10 mouse cellular contexts compared by ENCODE assay signal in the genomic region with DNA sequence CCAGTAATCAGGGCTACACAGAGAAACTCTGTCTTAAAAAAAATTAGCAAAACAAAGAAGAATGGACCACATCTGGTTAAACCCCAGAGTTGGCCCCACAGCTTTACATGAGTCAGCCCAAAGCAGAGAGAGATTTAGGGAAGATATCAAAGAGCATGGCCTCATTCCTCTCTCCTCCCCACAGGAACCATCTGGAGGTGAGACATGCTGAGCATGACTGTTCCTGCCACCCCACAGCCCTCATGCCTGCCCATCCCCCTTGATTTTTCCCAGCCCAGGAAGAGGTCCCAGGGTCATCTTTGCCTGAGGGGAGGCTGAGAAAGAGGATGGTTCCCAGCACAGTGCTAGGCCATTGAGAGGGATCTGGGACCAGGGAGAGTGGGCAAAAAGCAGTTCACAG. TPM values are rescaled to one million over a fixed set of nuclear protein-coding genes. Genes with fewer than 3 reads are reported as not detected.
DNase-seq lines count a peak whose midpoint lies in the region; ATAC-seq and TF ChIP-seq lines count a peak whose summit lies in the region.
"Had no signal": no experiment of that assay in that cellular context is flagged by ENCODE, and none has a peak within 500 bp of the region (broad histone marks: within the 10 kb centered on the region; RNA-seq: fewer than 3 reads in every experiment).

No protein-coding gene starts in this region.

- TF ChIP-seq CTCF in heart, postnatal 0 days (IDR thresholded peaks at IDR 0.05; ENCODE audit: low read depth) = no peak
- TF ChIP-seq CTCF in CH12.LX (conservative IDR thresholded peaks at IDR 0.05 in 1 of 2, IDR thresholded peaks at IDR 0.05 in 1 of 2; ENCODE audit: low read depth in 2 of 2, low read length in 2 of 2) = no peak
- no peak for TF ChIP-seq CTCF in MEL (IDR thresholded peaks at IDR 0.05 in 2 of 3, conservative IDR thresholded peaks at IDR 0.05 in 1 of 3; ENCODE audit: control insufficient read depth in 1 of 3, insufficient read depth in 1 of 3, low read depth in 2 of 3, low read length in 3 of 3, poor library complexity in 1 of 3, severe bottlenecking in 1 of 3)

- TF ChIP-seq EP300 in heart, postnatal 0 days (IDR thresholded peaks at IDR 0.05; ENCODE audit: low read depth) = no peak
- TF ChIP-seq EP300 in CH12.LX (IDR thresholded peaks at IDR 0.05; ENCODE audit: low read length) (no peak), MEL (IDR thresholded peaks at IDR 0.05; ENCODE audit: low read depth in 1 of 2, low read length in 2 of 2) (no peak)

- intact Hi-C loops in left cerebral cortex, postnatal 14 days (cut with DNase I) = no loop called here

- H3K36me3 ChIP-seq in heart, postnatal 0 days (replicated peaks; ENCODE audit: control insufficient read depth, insufficient read depth, low read length) = peaks cover 20% of the 10 kb centered on the region
- H3K36me3 ChIP-seq in CH12.LX (replicated peaks in 1 of 2; ENCODE audit: control insufficient read depth in 1 of 2, insufficient read depth in 1 of 2, low read length in 1 of 2) = peaks cover 11 to 32% of the 10 kb centered on the region in 2 experiments
- H3K36me3 ChIP-seq in MEL (ENCODE audit: control insufficient read depth in 1 of 2, insufficient read depth in 2 of 2, low read length in 2 of 2) = peaks cover 0 to 9% of the 10 kb centered on the region in 2 experiments; a peak in 2 of 4 replicates
- peaks cover 21% of the 10 kb centered on the region for H3K36me3 ChIP-seq in liver, embryonic 13.5 days

- no peak for TF ChIP-seq POLR2A in CH12.LX (IDR thresholded peaks at IDR 0.05; ENCODE audit: low read depth, low read length)
- no peak for TF ChIP-seq POLR2A in MEL (IDR thresholded peaks at IDR 0.05; ENCODE audit: control insufficient read depth in 1 of 2, insufficient read depth in 1 of 2, low read depth in 1 of 2, low read length in 2 of 2, poor library complexity in 1 of 2)

- H3K4me2 ChIP-seq in heart, postnatal 0 days (ENCODE audit: low read depth, low read length) = no peak overlapping the region
- peak overlapping the region; percentile 53 for H3K4me2 ChIP-seq in CH12.LX (ENCODE audit: insufficient read depth, low read depth, poor library complexity, severe bottlenecking)
- H3K4me2 ChIP-seq in liver, embryonic 13.5 days = peak overlapping the region; percentile 93

- dilution Hi-C loops in CH12.LX (cut with MboI; ENCODE audit: extremely low pct_ligation_motif_present, extremely low pct_unique_long_range_greater_than_20kb, low sequenced_read_pairs) = no loop called here

- no peaks in the 10 kb centered on the region for H3K27me3 ChIP-seq in heart, postnatal 0 days (ENCODE audit: control insufficient read depth, insufficient read depth, low read length)
- no peaks in the 10 kb centered on the region for H3K27me3 ChIP-seq in CH12.LX (replicated peaks)
- H3K27me3 ChIP-seq in MEL (ENCODE audit: control insufficient read depth in 1 of 2, insufficient read depth in 2 of 2, low read length in 2 of 2) = no peaks in the 10 kb centered on the region
- H3K27me3 ChIP-seq in liver, embryonic 13.5 days = no peaks in the 10 kb centered on the region

- H3K79me2 ChIP-seq in CH12.LX (replicated peaks; ENCODE audit: control insufficient read depth, extremely low read depth, insufficient read depth, poor library complexity, severe bottlenecking) = no peaks in the 10 kb centered on the region
- peaks cover 6% of the 10 kb centered on the region; the same call in 1 of the 2 replicates for H3K79me2 ChIP-seq in MEL (ENCODE audit: control insufficient read depth, insufficient read depth, low read length, poor library complexity)

- DNase-seq in heart, postnatal 0 days (ENCODE audit: low spot score) = no peak
- no peak for DNase-seq in heart, adult 11 months
- DNase-seq in CH12.LX (ENCODE audit: extremely low read depth) (no peak), MEL (ENCODE audit: low read depth, low spot score) (peak; percentile 37)
- no peak for DNase-seq in liver, embryonic 13.5 days
- no peak for DNase-seq in right cerebral cortex, postnatal 10 days (ENCODE audit: low spot score in 2 of 2)
- DNase-seq in left cerebral cortex, postnatal 14 days (ENCODE audit: low spot score in 2 of 2) = no peak
- no peak for DNase-seq in thymus, adult 18-20 months
- DNase-seq: kidney, adult 2 months; lung, postnatal 4 days had no signal

- no peak overlapping the region for H3K9ac ChIP-seq in heart, postnatal 0 days (replicated peaks; ENCODE audit: low read depth, low read length)
- no peak overlapping the region for H3K9ac ChIP-seq in CH12.LX (ENCODE audit: insufficient read depth, low read depth)
- H3K9ac ChIP-seq in MEL (ENCODE audit: control insufficient read depth, low read depth, low read length, poor library complexity, severe bottlenecking) = no peak overlapping the region; the same call in 1 of the 2 replicates
- H3K9ac ChIP-seq in liver, embryonic 13.5 days = peak overlapping the region; percentile 81

- H3K4me3 ChIP-seq in heart, postnatal 0 days (ENCODE audit: low read depth, low read length) = no peak overlapping the region
- H3K4me3 ChIP-seq in CH12.LX (replicated peaks in 1 of 3; ENCODE audit: low read depth in 2 of 3, low read length in 2 of 3, poor library complexity in 1 of 3) (no peak overlapping the region), MEL (ENCODE audit: control insufficient read depth in 1 of 2, insufficient read depth in 1 of 2, low read depth in 2 of 2, low read length in 2 of 2) (no peak overlapping the region)
- H3K4me3 ChIP-seq in liver, embryonic 13.5 days (replicated peaks) = peak overlapping the region; percentile 65

- H3K4me1 ChIP-seq in heart, postnatal 0 days (ENCODE audit: control insufficient read depth, insufficient read depth) = peaks cover 21% of the 10 kb centered on the region
- H3K4me1 ChIP-seq in CH12.LX (ENCODE audit: control insufficient read depth in 1 of 2, insufficient read depth in 2 of 2) = peaks cover 18 to 45% of the 10 kb centered on the region in 2 experiments
- peaks cover 0 to 11% of the 10 kb centered on the region in 2 experiments; a peak in 2 of 4 replicates for H3K4me1 ChIP-seq in MEL (ENCODE audit: control insufficient read depth in 1 of 2, insufficient read depth in 2 of 2, low read length in 2 of 2)
- H3K4me1 ChIP-seq in liver, embryonic 13.5 days (replicated peaks) = peaks cover 54% of the 10 kb centered on the region

- no peak for ATAC-seq in heart, postnatal 0 days (ENCODE audit: insufficient read depth, low read depth)
- no peak for ATAC-seq in liver, embryonic 13.5 days (ENCODE audit: low read depth)

- H3K9me3 ChIP-seq in heart, postnatal 0 days (replicated peaks; ENCODE audit: control insufficient read depth, low read length) = no peaks in the 10 kb centered on the region
- no peaks in the 10 kb centered on the region for H3K9me3 ChIP-seq in CH12.LX (replicated peaks; ENCODE audit: low read length)
- no peaks in the 10 kb centered on the region for H3K9me3 ChIP-seq in MEL (replicated peaks; ENCODE audit: insufficient read depth, low read length)
- H3K9me3 ChIP-seq in liver, embryonic 13.5 days (replicated peaks) = no peaks in the 10 kb centered on the region

- peak overlapping the region; percentile 85; the same call in 1 of the 2 replicates for H3K27ac ChIP-seq in heart, postnatal 0 days (ENCODE audit: low read depth)
- H3K27ac ChIP-seq in CH12.LX (ENCODE audit: insufficient read depth, low read depth) = no peak overlapping the region
- H3K27ac ChIP-seq in MEL (ENCODE audit: control insufficient read depth, low read depth, low read length) = 0 out of 2 replicates have a peak overlapping the region, but pooled peaks have one; percentile 43
- peak overlapping the region; percentile 87; the same call in 1 of the 2 replicates for H3K27ac ChIP-seq in liver, embryonic 13.5 days

- TF ChIP-seq RAD21 in CH12.LX (IDR thresholded peaks at IDR 0.05; ENCODE audit: low read depth, low read length) (no peak), MEL (IDR thresholded peaks at IDR 0.05; ENCODE audit: low read depth, low read length) (no peak)

- in situ Hi-C loops in CH12.LX (cut with MboI; ENCODE audit: low pct_ligation_motif_present, low pct_unique_long_range_greater_than_20kb, low sequenced_read_pairs) = no loop called here

RNA-seq across cellular contexts. Expression of a gene that starts 1.7 kb away (rescaled TPM):
- total RNA-seq in heart, postnatal 0 days (2014; rRNA removed; ENCODE audit: low replicate concordance) = 91.3 and 127 TPM in 2 replicates
- 94.8 and 107 TPM in 2 replicates for polyA plus RNA-seq in heart, postnatal 0 days (2015; fragmentation: Nextera tagmentation; extraction: Ambion mirVana)
- total RNA-seq in CH12.LX (2012; rRNA removed) (118 and 130 TPM in 2 replicates), CH12.LX (2014; rRNA removed) (69.6 and 78.4 TPM in 2 replicates), MEL (2012; rRNA removed) (91.9 and 107 TPM in 2 replicates)
- polyA plus RNA-seq in CH12.LX (2012; ENCODE audit: insufficient read length, low read depth) (98.7 and 111 TPM in 2 replicates), MEL (2012; ENCODE audit: insufficient read depth in 1 of 2, insufficient read length in 2 of 2, low read depth in 1 of 2, low replicate concordance in 2 of 2, missing spikeins in 1 of 2) (100 to 1,000 TPM in 1 of 2 experiments, not detected in 1; 117 TPM)
- 52.1 and 55.8 TPM in 2 replicates for polyA plus RNA-seq in liver, embryonic 13.5 days (2015; fragmentation: Nextera tagmentation; extraction: Ambion mirVana)
- total RNA-seq in left cerebral cortex, postnatal 14 days (2021) = 10 to 100 TPM; 84.5 to 94.0 TPM

RNA-seq across cellular contexts. Expression of a gene that starts 2.7 kb away (rescaled TPM):
- 10.2 and 10.6 TPM in 2 replicates for total RNA-seq in heart, postnatal 0 days (2014; rRNA removed; ENCODE audit: low replicate concordance)
- polyA plus RNA-seq in heart, postnatal 0 days (2015; fragmentation: Nextera tagmentation; extraction: Ambion mirVana) = 5.7 and 5.9 TPM in 2 replicates
- total RNA-seq in CH12.LX (2012; rRNA removed) = 7.1 and 8.9 TPM in 2 replicates
- 4.4 and 4.8 TPM in 2 replicates for total RNA-seq in CH12.LX (2014; rRNA removed)
- polyA plus RNA-seq in CH12.LX (2012; ENCODE audit: insufficient read length, low read depth) = 4.5 and 7.4 TPM in 2 replicates
- total RNA-seq in MEL (2012; rRNA removed) = 14.1 and 18.3 TPM in 2 replicates
- polyA plus RNA-seq in MEL (2012; ENCODE audit: insufficient read depth in 1 of 2, insufficient read length in 2 of 2, low read depth in 1 of 2, low replicate concordance in 2 of 2, missing spikeins in 1 of 2) = 10 to 100 TPM in 1 of 2 experiments, not detected in 1; 16.2 TPM
- polyA plus RNA-seq in liver, embryonic 13.5 days (2015; fragmentation: Nextera tagmentation; extraction: Ambion mirVana) = 4.3 and 4.4 TPM in 2 replicates
- total RNA-seq in left cerebral cortex, postnatal 14 days (2021) = 10 to 100 TPM; 20.2 TPM

RNA-seq across cellular contexts. Expression of a gene that starts 13.4 kb away (rescaled TPM):
- total RNA-seq in heart, postnatal 0 days (2014; rRNA removed; ENCODE audit: low replicate concordance) = 162 and 174 TPM in 2 replicates
- polyA plus RNA-seq in heart, postnatal 0 days (2015; fragmentation: Nextera tagmentation; extraction: Ambion mirVana) = 38.3 and 40.5 TPM in 2 replicates
- total RNA-seq in CH12.LX (2012; rRNA removed) (25.2 and 25.3 TPM in 2 replicates), CH12.LX (2014; rRNA removed) (11.8 and 13.1 TPM in 2 replicates), MEL (2012; rRNA removed) (29.6 and 30.5 TPM in 2 replicates)
- polyA plus RNA-seq in CH12.LX (2012; ENCODE audit: insufficient read length, low read depth) (14.2 and 15.6 TPM in 2 replicates), MEL (2012; ENCODE audit: insufficient read depth in 1 of 2, insufficient read length in 2 of 2, low read depth in 1 of 2, low replicate concordance in 2 of 2, missing spikeins in 1 of 2) (10 to 100 TPM in 1 of 2 experiments, not detected in 1; 48.3 TPM)
- polyA plus RNA-seq in liver, embryonic 13.5 days (2015; fragmentation: Nextera tagmentation; extraction: Ambion mirVana) = 18.8 and 19.2 TPM in 2 replicates
- total RNA-seq in left cerebral cortex, postnatal 14 days (2021) = 10 to 100 TPM; 32.2 to 34.2 TPM

RNA-seq across cellular contexts. Expression of a gene that starts 27.2 kb away (rescaled TPM):
- total RNA-seq in heart, postnatal 0 days (2014; rRNA removed; ENCODE audit: low replicate concordance) = 23.9 and 47.3 TPM in 2 replicates
- 21.6 and 22.1 TPM in 2 replicates for polyA plus RNA-seq in heart, postnatal 0 days (2015; fragmentation: Nextera tagmentation; extraction: Ambion mirVana)
- total RNA-seq in CH12.LX (2012; rRNA removed) = not detected in 2 replicates
- not detected in 2 replicates for total RNA-seq in CH12.LX (2014; rRNA removed)
- polyA plus RNA-seq in CH12.LX (2012; ENCODE audit: insufficient read length, low read depth) = not detected in 2 replicates
- total RNA-seq in MEL (2012; rRNA removed) = 0.04 TPM in 1 of 2 replicates, not detected in the other
- polyA plus RNA-seq in MEL (2012; ENCODE audit: insufficient read depth in 1 of 2, insufficient read length in 2 of 2, low read depth in 1 of 2, low replicate concordance in 2 of 2, missing spikeins in 1 of 2) = under 1 TPM in 1 of 2 experiments, not detected in 1; 0.07 TPM
- 2.6 and 2.8 TPM in 2 replicates for polyA plus RNA-seq in liver, embryonic 13.5 days (2015; fragmentation: Nextera tagmentation; extraction: Ambion mirVana)
- 1 to 10 TPM; 5.9 to 7.2 TPM for total RNA-seq in left cerebral cortex, postnatal 14 days (2021)

RNA-seq across cellular contexts. Expression of a gene that starts 28.3 kb away (rescaled TPM):
- 99.2 and 155 TPM in 2 replicates for total RNA-seq in heart, postnatal 0 days (2014; rRNA removed; ENCODE audit: low replicate concordance)
- polyA plus RNA-seq in heart, postnatal 0 days (2015; fragmentation: Nextera tagmentation; extraction: Ambion mirVana) = 60.2 and 62.5 TPM in 2 replicates
- total RNA-seq in CH12.LX (2012; rRNA removed) (66.0 and 67.3 TPM in 2 replicates), CH12.LX (2014; rRNA removed) (47.6 and 56.7 TPM in 2 replicates), MEL (2012; rRNA removed) (54.5 and 59.6 TPM in 2 replicates)
- polyA plus RNA-seq in CH12.LX (2012; ENCODE audit: insufficient read length, low read depth) (132 and 137 TPM in 2 replicates), MEL (2012; ENCODE audit: insufficient read depth in 1 of 2, insufficient read length in 2 of 2, low read depth in 1 of 2, low replicate concordance in 2 of 2, missing spikeins in 1 of 2) (100 to 1,000 TPM in 1 of 2 experiments, not detected in 1; 132 TPM)
- polyA plus RNA-seq in liver, embryonic 13.5 days (2015; fragmentation: Nextera tagmentation; extraction: Ambion mirVana) = 65.1 and 74.8 TPM in 2 replicates
- total RNA-seq in left cerebral cortex, postnatal 14 days (2021) = 10 to 100 TPM; 87.1 to 91.0 TPM
